Mouse (Mus musculus): ENCODE measurements around the gene Palm2. TPM values are rescaled to one million over a fixed set of nuclear protein-coding genes. Genes with fewer than 3 reads are reported as not detected.

Gene Palm2
- total RNA-seq, 1 experiment = 1.8 TPM

- Histone ChIP-seq H3K27ac (ENCODE audit: insufficient read depth, low read depth, low read length, poor library complexity, severe bottlenecking) (no peak overlapping the region), H3K9me3 (ENCODE audit: control insufficient read depth, insufficient read depth, low read depth, low read length) (no peaks in the 10 kb centered on the region), H3K4me1 (ENCODE audit: control insufficient read depth in 2 of 2, insufficient read depth in 2 of 2, low read length in 2 of 2, poor library complexity in 1 of 2) (no peaks in the 10 kb centered on the region), H3K9ac (ENCODE audit: insufficient read depth, low read depth, low read length, poor library complexity, severe bottlenecking) (no peak overlapping the region), H3K4me3 (ENCODE audit: insufficient read depth in 1 of 2, low read depth in 1 of 2, low read length in 2 of 2, poor library complexity in 1 of 2, severe bottlenecking in 1 of 2) (no peak overlapping the region), H3K36me3 (ENCODE audit: control insufficient read depth, insufficient read depth, low read length, poor library complexity, severe bottlenecking) (no peaks in the 10 kb centered on the region)
- in situ Hi-C loops (cut with MboI; ENCODE audit: low sequenced_read_pairs in 2 of 2, unreplicated experiment in 2 of 2) = no loop called here
- DNase-seq (ENCODE audit: low read depth, low spot score) = no peak
- TF ChIP-seq HCFC1 (IDR thresholded peaks at IDR 0.05; ENCODE audit: borderline replicate concordance, insufficient read depth, low read length) = no peak
Observed at GRCm38 (mm10) chr4:57513241-57513933, 79.3 kb downstream of the Palm2 start.

- no peak for DNase-seq (ENCODE audit: low read depth, low spot score)
- no peak overlapping the region for H3K27ac ChIP-seq (ENCODE audit: insufficient read depth, low read depth, low read length, poor library complexity, severe bottlenecking)
- H3K9me3 ChIP-seq (ENCODE audit: control insufficient read depth, insufficient read depth, low read depth, low read length) = no peaks in the 10 kb centered on the region
- H3K36me3 ChIP-seq (ENCODE audit: control insufficient read depth, insufficient read depth, low read length, poor library complexity, severe bottlenecking) = no peaks in the 10 kb centered on the region
- H3K9ac ChIP-seq (ENCODE audit: insufficient read depth, low read depth, low read length, poor library complexity, severe bottlenecking) = no peak overlapping the region
- no peaks in the 10 kb centered on the region for H3K4me1 ChIP-seq (ENCODE audit: control insufficient read depth in 2 of 2, insufficient read depth in 2 of 2, low read length in 2 of 2, poor library complexity in 1 of 2)
- TF ChIP-seq HCFC1 (IDR thresholded peaks at IDR 0.05; ENCODE audit: borderline replicate concordance, insufficient read depth, low read length) (no peak), MAFK (IDR thresholded peaks at IDR 0.05; ENCODE audit: insufficient read depth, low read depth, low read length) (no peak), ZNF384 (IDR thresholded peaks at IDR 0.05; ENCODE audit: low read depth, low read length) (no peak), CHD2 (IDR thresholded peaks at IDR 0.05; ENCODE audit: low read depth, low read length) (no peak), ZC3H11A (IDR thresholded peaks at IDR 0.05; ENCODE audit: borderline replicate concordance, low read depth, low read length) (no peak)
- in situ Hi-C loops (cut with MboI; ENCODE audit: low sequenced_read_pairs in 2 of 2, unreplicated experiment in 2 of 2) = no loop called here
- H3K4me3 ChIP-seq (ENCODE audit: insufficient read depth in 1 of 2, low read depth in 1 of 2, low read length in 2 of 2, poor library complexity in 1 of 2, severe bottlenecking in 1 of 2) = 0 out of 4 replicates have a peak overlapping the region, but pooled peaks of 1 of the 2 experiments have one; percentile 12
Observed at GRCm38 (mm10) chr4:57514003-57514937, 80.2 kb downstream of the Palm2 start.

- H3K4me1 ChIP-seq (ENCODE audit: control insufficient read depth in 2 of 2, insufficient read depth in 2 of 2, low read length in 2 of 2, poor library complexity in 1 of 2) = no peaks in the 10 kb centered on the region
- no peaks in the 10 kb centered on the region for H3K36me3 ChIP-seq (ENCODE audit: control insufficient read depth, insufficient read depth, low read length, poor library complexity, severe bottlenecking)
- in situ Hi-C loops (cut with MboI; ENCODE audit: low sequenced_read_pairs in 2 of 2, unreplicated experiment in 2 of 2) = no loop called here
- H3K9me3 ChIP-seq (ENCODE audit: control insufficient read depth, insufficient read depth, low read depth, low read length) = no peaks in the 10 kb centered on the region
- H3K9ac ChIP-seq (ENCODE audit: insufficient read depth, low read depth, low read length, poor library complexity, severe bottlenecking) = no peak overlapping the region
- no peak for TF ChIP-seq CHD2 (IDR thresholded peaks at IDR 0.05; ENCODE audit: low read depth, low read length)
- DNase-seq (ENCODE audit: low read depth, low spot score) = no peak
- H3K4me3 ChIP-seq (ENCODE audit: insufficient read depth in 1 of 2, low read depth in 1 of 2, low read length in 2 of 2, poor library complexity in 1 of 2, severe bottlenecking in 1 of 2) = no peak overlapping the region
- no peak overlapping the region for H3K27ac ChIP-seq (ENCODE audit: insufficient read depth, low read depth, low read length, poor library complexity, severe bottlenecking)
Observed at GRCm38 (mm10) chr4:57515356-57515755, 81.3 kb downstream of the Palm2 start.

- Histone ChIP-seq H3K36me3 (ENCODE audit: control insufficient read depth, insufficient read depth, low read length, poor library complexity, severe bottlenecking) (no peaks in the 10 kb centered on the region), H3K4me1 (ENCODE audit: control insufficient read depth in 2 of 2, insufficient read depth in 2 of 2, low read length in 2 of 2, poor library complexity in 1 of 2) (0 out of 4 replicates have a peak, but pooled peaks cover 0 to 2% of the 10 kb centered on the region in 2 experiments), H3K9ac (ENCODE audit: insufficient read depth, low read depth, low read length, poor library complexity, severe bottlenecking) (no peak overlapping the region), H3K4me3 (ENCODE audit: insufficient read depth in 1 of 2, low read depth in 1 of 2, low read length in 2 of 2, poor library complexity in 1 of 2, severe bottlenecking in 1 of 2) (no peak overlapping the region), H3K27ac (ENCODE audit: insufficient read depth, low read depth, low read length, poor library complexity, severe bottlenecking) (no peak overlapping the region), H3K9me3 (ENCODE audit: control insufficient read depth, insufficient read depth, low read depth, low read length) (no peaks in the 10 kb centered on the region)
- no peak for DNase-seq (ENCODE audit: low read depth, low spot score)
- in situ Hi-C loops (cut with MboI; ENCODE audit: low sequenced_read_pairs in 2 of 2, unreplicated experiment in 2 of 2) = no loop called here
- TF ChIP-seq MAFK (IDR thresholded peaks at IDR 0.05; ENCODE audit: insufficient read depth, low read depth, low read length) (no peak), ZC3H11A (IDR thresholded peaks at IDR 0.05; ENCODE audit: borderline replicate concordance, low read depth, low read length) (no peak), ZNF384 (IDR thresholded peaks at IDR 0.05; ENCODE audit: low read depth, low read length) (no peak), HCFC1 (IDR thresholded peaks at IDR 0.05; ENCODE audit: borderline replicate concordance, insufficient read depth, low read length) (no peak), CHD2 (IDR thresholded peaks at IDR 0.05; ENCODE audit: low read depth, low read length) (no peak)
Observed at GRCm38 (mm10) chr4:57523456-57523855, 89.4 kb downstream of the Palm2 start.
